Mouse (Mus musculus): ENCODE measurements at regions not wholly inside any gene's neighbourhood (a gene's known extent, or its start where the extent isn't known, plus 50 kb on each side); places are given as distances from the start of the nearest gene placed in this dataset.
"Not testable (repeated sequence)": the region's sequence is repeated elsewhere in the genome, so short reads cannot be mapped to it uniquely, and the experiment has no call there.

DNA sequence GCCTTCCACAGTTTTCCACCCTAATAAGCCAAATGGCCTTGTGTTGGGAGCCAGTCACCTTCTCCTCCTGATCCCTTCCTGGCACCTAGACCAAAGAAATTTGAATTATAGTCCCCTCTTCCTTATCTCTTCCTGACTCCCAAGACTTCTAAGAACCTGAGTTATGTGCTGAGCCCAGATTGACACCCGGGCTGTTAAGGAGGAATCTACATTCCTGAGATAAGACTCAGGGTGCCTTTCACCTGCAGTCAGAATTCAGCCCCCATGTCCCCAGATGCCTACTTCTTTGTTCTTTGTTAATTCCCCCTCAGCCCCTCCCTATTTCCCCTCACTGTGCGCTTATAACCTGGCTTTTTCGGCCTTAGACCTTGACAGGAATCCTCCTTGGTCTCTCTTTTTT lies 1531.6 kb upstream of the B3galt2 start:
- not testable (repeated sequence) for DNase-seq (ENCODE audit: low spot score); H3K9me3 ChIP-seq (ENCODE audit: low read length); H3K27ac ChIP-seq (ENCODE audit: low read length); H3K36me3 ChIP-seq (ENCODE audit: insufficient read depth, low read length); H3K4me1 ChIP-seq (ENCODE audit: insufficient read depth, low read depth, low read length); H3K27me3 ChIP-seq (replicated peaks; ENCODE audit: insufficient read depth, low read length); H3K4me2 ChIP-seq (replicated peaks; ENCODE audit: low read depth, low read length); ATAC-seq; H3K4me3 ChIP-seq (ENCODE audit: low read depth, low read length); H3K9ac ChIP-seq (replicated peaks; ENCODE audit: low read depth)
- 3% methylated on average over 3 of the region's 3 CpGs for WGBS
- TF ChIP-seq EP300 (IDR thresholded peaks at IDR 0.05): peak; percentile 67

DNA sequence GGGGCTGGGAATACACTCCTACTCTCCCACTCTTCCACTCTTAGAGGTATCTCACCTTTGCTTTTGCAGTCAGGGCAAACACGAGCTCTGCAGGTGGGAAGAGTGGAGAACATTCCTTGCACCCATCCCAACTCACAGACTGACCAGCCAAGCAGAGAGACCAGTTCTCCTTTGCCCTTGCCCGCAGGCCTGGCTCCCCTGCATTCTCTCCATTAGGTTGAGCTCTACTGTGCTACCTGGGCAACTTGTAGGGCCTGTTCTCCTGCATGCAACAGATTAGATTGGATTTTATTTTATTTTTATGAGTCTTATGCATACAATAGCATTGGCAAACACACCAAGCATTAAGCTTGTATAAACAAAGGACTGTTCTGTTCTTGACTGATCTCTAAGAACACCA lies 1483.2 kb upstream of the B3galt2 start:
- DNase-seq (ENCODE audit: low spot score): no peak
- no peak for ATAC-seq
- H3K4me2 ChIP-seq (replicated peaks; ENCODE audit: low read depth, low read length): no peak overlapping the region
- TF ChIP-seq EP300 (IDR thresholded peaks at IDR 0.05) (no peak), CTCF (IDR thresholded peaks at IDR 0.05) (no peak)
- H3K36me3 ChIP-seq (ENCODE audit: insufficient read depth, low read length): no peaks in the 10 kb centered on the region
- H3K9ac ChIP-seq (replicated peaks; ENCODE audit: low read depth): no peak overlapping the region
- no peaks in the 10 kb centered on the region for H3K9me3 ChIP-seq (ENCODE audit: low read length)
- H3K27me3 ChIP-seq (replicated peaks; ENCODE audit: insufficient read depth, low read length): no peaks in the 10 kb centered on the region
- no peak overlapping the region for H3K4me3 ChIP-seq (ENCODE audit: low read depth, low read length)
- no peaks in the 10 kb centered on the region for H3K4me1 ChIP-seq (ENCODE audit: insufficient read depth, low read depth, low read length)
- H3K27ac ChIP-seq (ENCODE audit: low read length): no peak overlapping the region
- WGBS: 65% methylated on average over 2 of the region's 2 CpGs

DNA sequence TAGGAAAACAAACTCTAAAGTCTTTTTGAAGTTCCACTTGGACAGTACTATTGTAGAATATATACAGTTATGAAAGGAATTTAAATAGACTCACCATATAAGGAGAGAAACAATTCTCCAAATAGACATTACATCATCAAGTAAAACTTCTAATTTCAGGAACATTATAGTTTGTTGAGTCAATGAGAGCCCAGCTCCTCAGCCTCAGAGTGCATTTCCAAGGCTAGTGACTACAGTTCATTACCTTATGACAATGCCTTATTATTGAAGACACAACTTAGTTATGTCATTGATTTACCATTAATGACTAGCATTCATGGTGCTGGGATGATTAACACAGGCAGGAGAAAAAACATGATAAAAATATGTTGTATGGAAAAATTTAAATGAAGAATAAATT lies 1481.0 kb upstream of the B3galt2 start:
- Histone ChIP-seq H3K9ac (replicated peaks; ENCODE audit: low read depth) (no peak overlapping the region), H3K36me3 (ENCODE audit: insufficient read depth, low read length) (no peaks in the 10 kb centered on the region), H3K4me3 (ENCODE audit: low read depth, low read length) (no peak overlapping the region), H3K4me2 (replicated peaks; ENCODE audit: low read depth, low read length) (no peak overlapping the region), H3K27ac (ENCODE audit: low read length) (no peak overlapping the region), H3K27me3 (replicated peaks; ENCODE audit: insufficient read depth, low read length) (no peaks in the 10 kb centered on the region), H3K9me3 (ENCODE audit: low read length) (no peaks in the 10 kb centered on the region), H3K4me1 (ENCODE audit: insufficient read depth, low read depth, low read length) (no peaks in the 10 kb centered on the region)
- no peak for TF ChIP-seq EP300 (IDR thresholded peaks at IDR 0.05)
- no peak for TF ChIP-seq CTCF (IDR thresholded peaks at IDR 0.05)
- DNase-seq (ENCODE audit: low spot score): no peak
- no peak for ATAC-seq

DNA sequence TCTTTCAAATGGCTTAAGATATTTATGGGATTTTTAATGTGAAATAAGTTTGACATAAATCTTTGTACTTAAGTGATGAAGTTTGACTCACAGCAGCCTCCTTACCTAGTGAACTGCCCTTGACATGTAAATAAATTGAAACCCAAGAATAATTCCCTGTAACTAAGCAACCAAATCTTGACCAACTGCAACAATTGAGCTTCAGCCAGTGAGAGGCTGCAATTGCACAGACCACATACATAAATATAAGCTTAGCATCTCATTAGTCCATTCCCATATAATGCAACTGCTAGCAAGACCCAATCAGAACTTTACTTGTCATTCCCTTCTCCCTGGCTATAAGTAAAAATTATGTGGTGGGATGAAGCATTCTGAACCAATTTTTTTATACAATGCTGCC lies 1473.5 kb upstream of the B3galt2 start:
- H3K27ac ChIP-seq (ENCODE audit: low read length): no peak overlapping the region
- H3K36me3 ChIP-seq (ENCODE audit: insufficient read depth, low read length): no peaks in the 10 kb centered on the region
- H3K27me3 ChIP-seq (replicated peaks; ENCODE audit: insufficient read depth, low read length): no peaks in the 10 kb centered on the region
- H3K4me1 ChIP-seq (ENCODE audit: insufficient read depth, low read depth, low read length): no peaks in the 10 kb centered on the region
- TF ChIP-seq CTCF (IDR thresholded peaks at IDR 0.05): no peak
- ATAC-seq (no peak), DNase-seq (ENCODE audit: low spot score) (no peak)
- H3K4me3 ChIP-seq (ENCODE audit: low read depth, low read length): no peak overlapping the region
- no peak overlapping the region for H3K9ac ChIP-seq (replicated peaks; ENCODE audit: low read depth)
- H3K9me3 ChIP-seq (ENCODE audit: low read length): no peaks in the 10 kb centered on the region
- no peak overlapping the region for H3K4me2 ChIP-seq (replicated peaks; ENCODE audit: low read depth, low read length)

DNA sequence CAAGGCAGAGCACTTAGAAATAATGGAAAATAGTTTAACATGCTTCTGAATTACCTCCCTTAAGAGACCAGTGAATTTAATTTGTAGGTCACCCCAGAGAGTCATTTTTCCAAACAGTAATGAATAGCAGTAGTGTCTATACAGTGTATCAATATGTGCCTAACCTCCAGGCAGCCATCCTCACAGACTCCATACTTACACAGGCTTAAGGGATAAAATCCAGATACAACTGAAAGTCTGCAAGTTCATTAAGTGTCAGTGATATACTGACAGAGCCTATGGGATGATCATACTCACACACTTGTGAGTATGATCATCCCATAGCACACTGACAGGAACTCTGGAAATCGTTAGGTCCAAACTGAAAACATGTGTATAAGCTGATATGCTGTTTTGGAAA lies 1469.3 kb upstream of the B3galt2 start:
- Histone ChIP-seq H3K9me3 (ENCODE audit: low read length) (no peaks in the 10 kb centered on the region), H3K4me1 (ENCODE audit: insufficient read depth, low read depth, low read length) (no peaks in the 10 kb centered on the region), H3K9ac (replicated peaks; ENCODE audit: low read depth) (no peak overlapping the region), H3K36me3 (ENCODE audit: insufficient read depth, low read length) (no peaks in the 10 kb centered on the region), H3K27me3 (replicated peaks; ENCODE audit: insufficient read depth, low read length) (no peaks in the 10 kb centered on the region), H3K4me3 (ENCODE audit: low read depth, low read length) (no peak overlapping the region), H3K27ac (ENCODE audit: low read length) (no peak overlapping the region), H3K4me2 (replicated peaks; ENCODE audit: low read depth, low read length) (no peak overlapping the region)
- ATAC-seq (no peak), DNase-seq (ENCODE audit: low spot score) (no peak)
- 63% methylated on average over 1 of the region's 1 CpGs for WGBS
- TF ChIP-seq EP300 (IDR thresholded peaks at IDR 0.05) (no peak), CTCF (IDR thresholded peaks at IDR 0.05) (no peak)

DNA sequence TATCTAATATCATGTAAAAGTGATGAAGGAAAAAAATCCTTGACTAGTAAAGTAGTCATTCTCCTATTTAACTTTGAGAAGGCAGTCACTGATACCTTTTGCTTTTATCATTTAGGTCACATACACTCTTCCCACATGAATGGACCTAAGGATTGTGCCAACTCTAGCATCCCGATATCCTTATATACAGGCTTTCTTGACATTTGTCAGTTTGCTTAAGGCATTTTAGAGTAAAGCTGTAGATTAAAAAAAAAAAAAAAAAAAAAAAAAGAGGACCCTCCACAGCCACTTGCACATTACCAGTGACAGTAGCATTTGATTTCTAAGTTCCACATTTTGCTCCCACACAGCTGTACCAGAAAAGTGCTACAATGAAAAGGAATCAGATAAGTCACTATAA lies 1425.7 kb upstream of the B3galt2 start:
- DNase-seq (ENCODE audit: low spot score) (no peak), ATAC-seq (no peak)
- no peaks in the 10 kb centered on the region for H3K36me3 ChIP-seq (ENCODE audit: insufficient read depth, low read length)
- no peak overlapping the region for H3K4me2 ChIP-seq (replicated peaks; ENCODE audit: low read depth, low read length)
- TF ChIP-seq CTCF (IDR thresholded peaks at IDR 0.05): no peak
- TF ChIP-seq EP300 (IDR thresholded peaks at IDR 0.05): no peak
- no peaks in the 10 kb centered on the region for H3K4me1 ChIP-seq (ENCODE audit: insufficient read depth, low read depth, low read length)
- no peak overlapping the region for H3K27ac ChIP-seq (ENCODE audit: low read length)
- no peak overlapping the region for H3K4me3 ChIP-seq (ENCODE audit: low read depth, low read length)
- H3K27me3 ChIP-seq (replicated peaks; ENCODE audit: insufficient read depth, low read length): no peaks in the 10 kb centered on the region
- 93% methylated on average over 1 of the region's 1 CpGs for WGBS
- H3K9me3 ChIP-seq (ENCODE audit: low read length): no peaks in the 10 kb centered on the region
- no peak overlapping the region for H3K9ac ChIP-seq (replicated peaks; ENCODE audit: low read depth)

Data from lung, postnatal 0 days (tissue).